Mouse (Mus musculus) neutrophil, adult 65 days (primary cell): ENCODE results near the gene B830017H08Rik. TPM values are rescaled to one million over a fixed set of nuclear protein-coding genes. Genes with fewer than 3 reads are reported as not detected.

Experiments used
- total RNA-seq: library from RNA; stranded (reverse); gene quantifications from 2 replicates; pipeline ENCODE4 v1.2.4, GENCODE M21; 2023

The B830017H08Rik gene
- not detected in 2 replicates for total RNA-seq

DNA sequence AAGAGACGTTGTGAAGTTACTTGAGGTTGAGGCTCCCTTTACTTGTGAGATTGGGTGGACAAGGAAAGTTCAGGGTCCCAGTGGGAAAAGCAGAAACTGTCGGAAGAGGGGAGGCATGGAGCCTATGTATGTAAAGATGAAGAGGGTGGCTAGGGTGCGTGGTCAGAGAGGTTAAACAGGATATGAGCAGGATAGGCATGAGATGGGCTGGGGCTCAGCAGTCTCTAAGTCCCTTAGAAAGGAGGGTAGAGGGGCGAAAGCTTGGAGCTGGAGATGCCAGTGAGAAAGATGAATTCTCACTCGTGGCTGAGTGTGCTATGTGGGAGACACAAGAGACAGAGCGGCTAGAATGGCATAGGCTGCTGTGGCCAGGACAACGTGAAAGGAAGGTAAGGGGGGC, at the start of gene B830017H08Rik:
Gene B830017H08Rik, plus strand, starts transcription at position 301 of the 400 bp plus-strand sequence.

DNA sequence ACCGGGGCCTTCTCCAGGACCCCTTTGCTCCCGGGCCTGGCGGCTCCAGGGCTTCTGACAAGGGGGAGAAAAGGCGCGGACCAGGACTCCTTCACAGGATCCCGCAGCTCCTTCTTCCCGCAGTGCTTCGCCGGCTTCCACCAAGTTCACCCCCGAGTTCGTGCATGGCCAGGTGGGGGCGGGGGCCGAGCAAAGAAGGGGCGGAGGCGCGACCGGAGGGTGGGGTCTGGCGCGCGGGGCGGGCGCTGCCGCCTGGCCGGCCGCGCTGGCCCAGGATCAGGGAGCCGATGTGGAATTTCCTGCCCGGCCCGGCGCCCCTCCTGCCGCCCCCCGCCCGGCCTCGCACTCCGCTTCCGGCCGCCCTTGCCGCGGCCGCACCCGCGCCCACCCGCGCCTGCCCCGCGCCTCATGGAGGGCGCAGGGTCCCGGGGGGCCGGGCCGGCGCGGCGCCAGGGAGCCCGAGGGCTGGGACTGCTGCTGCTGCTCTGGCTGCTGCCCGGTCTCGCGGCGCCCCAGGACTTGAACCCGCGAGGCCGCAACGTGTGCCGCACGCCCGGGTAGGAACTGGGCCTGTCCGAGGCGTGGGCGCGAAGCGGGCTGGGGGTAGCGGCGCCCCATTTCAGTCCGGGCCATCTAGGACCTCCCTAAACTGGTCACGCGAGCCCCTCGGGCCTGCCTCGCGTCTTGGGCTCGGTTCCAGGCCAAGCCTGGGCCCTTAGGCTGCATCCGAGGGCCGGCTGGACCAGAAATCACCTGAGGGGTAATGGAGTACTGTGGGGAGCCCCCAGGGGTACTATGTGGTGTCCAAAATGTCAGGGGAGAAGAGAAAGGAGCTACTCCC, 35.7 kb upstream of the B830017H08Rik start, which contains the start of gene Scarf2:
Gene Scarf2, plus strand, starts transcription at position 312 of the 841 bp plus-strand sequence.

DNA sequence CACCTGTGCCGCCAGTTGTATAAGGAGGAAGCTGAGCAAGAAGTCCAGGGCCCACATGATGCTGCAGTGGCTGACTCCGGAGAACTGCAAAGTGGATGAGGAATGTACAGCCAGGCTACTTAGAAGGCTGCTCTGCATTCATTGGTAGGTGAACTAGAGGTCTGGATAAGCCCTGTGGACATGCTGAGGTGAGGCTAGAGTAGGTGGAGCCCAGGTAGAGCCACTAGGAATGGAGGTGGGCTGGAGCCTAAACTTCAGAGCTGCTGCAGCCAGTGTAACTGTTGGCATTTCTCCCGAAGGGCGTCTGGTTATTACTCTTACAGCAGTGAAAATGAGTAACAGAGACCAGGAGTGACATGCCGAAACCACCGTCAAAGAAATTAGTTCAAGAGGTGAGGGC, 5.1 kb downstream of the B830017H08Rik start, which contains the start of gene Car15:
Gene Car15, minus strand, starts transcription at position 314 of the 400 bp plus-strand sequence.

Other genes with a start within 250 kb of the B830017H08Rik start
- 0.28 TPM in 1 of 2 replicates, not detected in the other for gene Slc7a4, start 249.9 kb upstream of the B830017H08Rik start, total RNA-seq
- 28.0 and 32.6 TPM in 2 replicates for gene Smpd4, start 213.8 kb upstream of the B830017H08Rik start, total RNA-seq
- gene Ccdc74a, start 186.7 kb upstream of the B830017H08Rik start, total RNA-seq = not detected in 2 replicates
- 68.2 and 84.3 TPM in 2 replicates for gene Med15, start 100.2 kb upstream of the B830017H08Rik start, total RNA-seq
- 6.2 and 6.7 TPM in 2 replicates for gene Klhl22, start 73.5 kb upstream of the B830017H08Rik start, total RNA-seq
- 0.25 TPM in 1 of 2 replicates, not detected in the other for gene Scarf2, start 35.8 kb upstream of the B830017H08Rik start, total RNA-seq
- 1.9 and 3.6 TPM in 2 replicates for gene Car15, start 5.2 kb downstream of the B830017H08Rik start, total RNA-seq
- 0.45 and 1.0 TPM in 2 replicates for gene Gm20518, start 58.5 kb downstream of the B830017H08Rik start, total RNA-seq
- not detected in 2 replicates for gene Tssk1, start 61.1 kb downstream of the B830017H08Rik start, total RNA-seq
- gene Dgcr2, start 65.4 kb downstream of the B830017H08Rik start, total RNA-seq = 28.0 and 40.9 TPM in 2 replicates
- gene Tssk2, start 65.5 kb downstream of the B830017H08Rik start, total RNA-seq = not detected in 2 replicates
- 33.3 and 50.8 TPM in 2 replicates for gene Ess2, start 78.2 kb downstream of the B830017H08Rik start, total RNA-seq
- gene Gsc2, start 81.9 kb downstream of the B830017H08Rik start, total RNA-seq = not detected in 2 replicates
- 8.8 and 12.8 TPM in 2 replicates for gene Slc25a1, start 95.1 kb downstream of the B830017H08Rik start, total RNA-seq
- 1.2 TPM in 1 of 2 replicates, not detected in the other for gene Vpreb2, start 147.3 kb downstream of the B830017H08Rik start, total RNA-seq
- 7.3 and 10.1 TPM in 2 replicates for gene Dgcr6, start 219.7 kb downstream of the B830017H08Rik start, total RNA-seq